Mouse (Mus musculus) intestine, embryonic 15.5 days (tissue): ENCODE data around the gene Tox2. TPM values are rescaled to one million over a fixed set of nuclear protein-coding genes. Genes with fewer than 3 reads are reported as not detected.

Experiments used
- ATAC-seq: fragments of 200-750 bp; cut with Nextera tagmentation; 2 replicates; pipeline ENCODE4 v1.8.0; 2017; ENCODE audit warnings: moderate TSS enrichment, moderate library complexity
- H3K27ac ChIP-seq: fragments of 300-500 bp; sonication (generic); 2 replicates; pipeline ENCODE4 v1.5.1; 2015; ENCODE audit warnings: mild to moderate bottlenecking, inconsistent platforms
- H3K27me3 ChIP-seq: fragments of 300-500 bp; sonication (generic); replicated peaks from 2 replicates; pipeline ENCODE4 v1.6.1; 2015; ENCODE audit warnings: inconsistent platforms
- H3K36me3 ChIP-seq: fragments of 300-500 bp; sonication (generic); 2 replicates; pipeline ENCODE4 v1.6.1; 2015; ENCODE audit warnings: inconsistent platforms
- H3K4me1 ChIP-seq: fragments of 300-500 bp; sonication (generic); replicated peaks from 2 replicates; pipeline ENCODE4 v1.6.1; 2015; ENCODE audit warnings: inconsistent platforms
- H3K4me2 ChIP-seq: fragments of 300-500 bp; sonication (generic); replicated peaks from 2 replicates; pipeline ENCODE4 v1.6.1; 2015; ENCODE audit warnings: mild to moderate bottlenecking, inconsistent platforms
- H3K4me3 ChIP-seq: fragments of 300-500 bp; sonication (generic); replicated peaks from 2 replicates; pipeline ENCODE4 v1.5.1; 2015; ENCODE audit warnings: inconsistent platforms
- H3K9ac ChIP-seq: fragments of 300-500 bp; sonication (generic); 2 replicates; pipeline ENCODE4 v1.6.1; 2015; ENCODE audit warnings: inconsistent platforms
- H3K9me3 ChIP-seq: fragments of 300-500 bp; sonication (generic); 2 replicates; pipeline ENCODE4 v1.6.1; 2016; ENCODE audit warnings: inconsistent platforms
- WGBS: fragments of 180-500 bp; shearing (Covaris S2); methylation state at CpG from one replicate; pipeline ENCODE4 v1.1.7; 2015; 5-methylcytosine and 5-hydroxymethylcytosine counted together
- polyA plus RNA-seq: library from polyadenylated mRNA; unstranded; fragments of >200 nt; fragmentation: Nextera tagmentation; extraction: Ambion mirVana; gene quantifications from 2 replicates; pipeline ENCODE4 v1.2.1, GENCODE M21; 2015

Gene Tox2
- polyA plus RNA-seq, 1 experiment from 2014 or later: 6.1 TPM

- no peaks in the 10 kb centered on the region for H3K27me3 ChIP-seq
- H3K4me1 ChIP-seq: peaks cover 6% of the 10 kb centered on the region; the same call in 1 of the 2 replicates
- H3K36me3 ChIP-seq: no peaks in the 10 kb centered on the region
- H3K9me3 ChIP-seq: no peaks in the 10 kb centered on the region
- H3K9ac ChIP-seq: no peak overlapping the region
- WGBS: 82% methylated on average over 16 of the region's 16 CpGs
- H3K4me2 ChIP-seq: no peak overlapping the region
- no peak overlapping the region for H3K4me3 ChIP-seq
- H3K27ac ChIP-seq: no peak overlapping the region
- ATAC-seq: no peak
Measured at GRCm38 (mm10) chr2:163360858-163361623, 158.1 kb downstream of the Tox2 start.

GRCm38 (mm10) chr2:163362940-163363921 lies 160.3 kb downstream of the Tox2 start:
- H3K36me3 ChIP-seq: no peaks in the 10 kb centered on the region
- no peaks in the 10 kb centered on the region for H3K9me3 ChIP-seq
- H3K4me2 ChIP-seq: no peak overlapping the region
- H3K4me1 ChIP-seq: peaks cover 6% of the 10 kb centered on the region; the same call in 1 of the 2 replicates
- H3K27me3 ChIP-seq: no peaks in the 10 kb centered on the region
- no peak for ATAC-seq
- no peak overlapping the region for H3K9ac ChIP-seq
- H3K27ac ChIP-seq: 0 out of 2 replicates have a peak overlapping the region, but pooled peaks have one; percentile 9
- H3K4me3 ChIP-seq: no peak overlapping the region
- 65% methylated on average over 12 of the region's 12 CpGs for WGBS

- H3K9me3 ChIP-seq: no peaks in the 10 kb centered on the region
- peak overlapping the region; percentile 64 for H3K27ac ChIP-seq
- H3K4me2 ChIP-seq: no peak overlapping the region
- WGBS: 54% methylated on average over 18 of the region's 18 CpGs
- ATAC-seq: 0 out of 2 replicates have a peak, but pooled peaks have one; percentile 53
- H3K4me1 ChIP-seq: peaks cover 10% of the 10 kb centered on the region; the same call in 1 of the 2 replicates
- no peak overlapping the region for H3K4me3 ChIP-seq
- no peaks in the 10 kb centered on the region for H3K27me3 ChIP-seq
- no peaks in the 10 kb centered on the region for H3K36me3 ChIP-seq
- H3K9ac ChIP-seq: no peak overlapping the region
Measured at GRCm38 (mm10) chr2:163364785-163365541, 162.0 kb downstream of the Tox2 start.

GRCm38 (mm10) chr2:163370175-163370574 lies 167.2 kb downstream of the Tox2 start:
- H3K36me3 ChIP-seq: no peaks in the 10 kb centered on the region; the same call in 1 of the 2 replicates
- WGBS: 28% methylated on average over 4 of the region's 4 CpGs
- H3K4me3 ChIP-seq: no peak overlapping the region
- H3K9ac ChIP-seq: no peak overlapping the region
- H3K9me3 ChIP-seq: no peaks in the 10 kb centered on the region
- H3K27me3 ChIP-seq: peaks cover 11% of the 10 kb centered on the region
- no peak overlapping the region for H3K4me2 ChIP-seq
- peaks cover 5% of the 10 kb centered on the region; the same call in 1 of the 2 replicates for H3K4me1 ChIP-seq
- peak overlapping the region; percentile 77 for H3K27ac ChIP-seq
- peak; percentile 74 for ATAC-seq

- 79% methylated on average over 1 of the region's 1 CpGs for WGBS
- no peak overlapping the region for H3K9ac ChIP-seq
- H3K4me3 ChIP-seq: no peak overlapping the region
- peaks cover 29% of the 10 kb centered on the region for H3K27me3 ChIP-seq
- H3K4me2 ChIP-seq: no peak overlapping the region
- H3K4me1 ChIP-seq: 0 out of 2 replicates have a peak, but pooled peaks cover 5% of the 10 kb centered on the region
- no peak overlapping the region for H3K27ac ChIP-seq
- no peaks in the 10 kb centered on the region for H3K9me3 ChIP-seq
- no peaks in the 10 kb centered on the region; the same call in 1 of the 2 replicates for H3K36me3 ChIP-seq
- ATAC-seq: no peak
Measured at GRCm38 (mm10) chr2:163372627-163373026, 169.7 kb downstream of the Tox2 start.

Other genes starting within 250 kb of the Tox2 start
- gene Sgk2, start 215.8 kb upstream of the Tox2 start, polyA plus RNA-seq: 0.85 and 1.2 TPM in 2 replicates
- 44.0 and 47.7 TPM in 2 replicates for gene Ift52, start 185.8 kb upstream of the Tox2 start, polyA plus RNA-seq
- gene Mybl2, start 148.4 kb upstream of the Tox2 start, polyA plus RNA-seq: 25.0 and 26.2 TPM in 2 replicates
- gene Gtsf1l, start 115.3 kb upstream of the Tox2 start, polyA plus RNA-seq: not detected in 2 replicates
- 8.5 and 9.8 TPM in 2 replicates for gene Jph2, start 194.9 kb downstream of the Tox2 start, polyA plus RNA-seq
- 83.2 and 87.4 TPM in 2 replicates for gene Oser1, start 221.6 kb downstream of the Tox2 start, polyA plus RNA-seq
- gene Gdap1l1, start 235.4 kb downstream of the Tox2 start, polyA plus RNA-seq: 5.9 and 6.1 TPM in 2 replicates